Mouse (Mus musculus) liver, postnatal 0 days (tissue): ENCODE results near the gene Dcst2. TPM values are rescaled to one million over a fixed set of nuclear protein-coding genes. Genes with fewer than 3 reads are reported as not detected.
A peak's percentile ranks its signal among the peaks of the same experiment; 100 is the strongest.

Experiments
- ATAC-seq: fragments of 200-750 bp; cut with Nextera tagmentation; 2 replicates; pipeline ENCODE4 v1.8.0; 2017; ENCODE audit warnings: mild to moderate bottlenecking, moderate library complexity
- DNase-seq: peaks from one replicate; pipeline ENCODE4 v3.0.0-alpha.2; 2016
- H3K27ac ChIP-seq: fragments of 300-500 bp; sonication (generic); 2 replicates; pipeline ENCODE4 v1.5.1; 2014; ENCODE audit warnings: antibody characterized with exemption, moderate library complexity, mild to moderate bottlenecking, low read depth
- H3K27me3 ChIP-seq: fragments of 300-500 bp; sonication (generic); 2 replicates; pipeline ENCODE4 v1.6.1; 2014; ENCODE audit warnings: low read length, control low read depth, mixed read lengths; ENCODE audit not compliant: insufficient read depth
- H3K36me3 ChIP-seq: fragments of 300-500 bp; sonication (generic); replicated peaks from 2 replicates; pipeline ENCODE4 v1.6.1; 2014; ENCODE audit warnings: mild to moderate bottlenecking, control low read depth, low read length, moderate library complexity, mixed read lengths; ENCODE audit not compliant: insufficient read depth
- H3K4me1 ChIP-seq: fragments of 300-500 bp; sonication (generic); 2 replicates; pipeline ENCODE4 v1.6.1; 2014; ENCODE audit warnings: antibody characterized with exemption, mild to moderate bottlenecking, control low read depth; ENCODE audit not compliant: insufficient read depth
- H3K4me2 ChIP-seq: fragments of 300-500 bp; sonication (generic); 2 replicates; pipeline ENCODE4 v1.6.1; 2014; ENCODE audit warnings: low read depth, mild to moderate bottlenecking, low read length, moderate library complexity, mixed read lengths
- H3K4me3 ChIP-seq: fragments of 300-500 bp; sonication (generic); 2 replicates; pipeline ENCODE4 v1.5.1; 2014; ENCODE audit warnings: low read depth, low read length
- H3K9ac ChIP-seq: fragments of 300-500 bp; sonication (generic); replicated peaks from 2 replicates; pipeline ENCODE4 v1.6.1; 2014; ENCODE audit warnings: mild to moderate bottlenecking, moderate library complexity
- H3K9me3 ChIP-seq: fragments of 300-500 bp; sonication (generic); 2 replicates; pipeline ENCODE4 v1.6.1; 2016; ENCODE audit warnings: mild to moderate bottlenecking, control low read depth, low read length, mixed read lengths
- CTCF ChIP-seq: sonication (generic); IDR thresholded peaks from 2 replicates; pipeline ENCODE4 v1.5.1; 2016; ENCODE audit warnings: antibody characterized with exemption, low read depth
- EP300 ChIP-seq: IDR thresholded peaks from 2 replicates; pipeline ENCODE4 v1.6.1; 2016; ENCODE audit warnings: antibody characterized with exemption, low read depth, mild to moderate bottlenecking
- WGBS: fragments of 180-500 bp; shearing (Covaris S2); extraction: QIAGEN DNeasy Blood & Tissue Kit; methylation state at CpG from one replicate; pipeline ENCODE4 v1.1.7; 2014; ENCODE audit not compliant: insufficient replicate concordance; 5-methylcytosine and 5-hydroxymethylcytosine counted together
- polyA plus RNA-seq: library from polyadenylated mRNA; unstranded; fragments of >200 nt; fragmentation: Nextera tagmentation; extraction: Ambion mirVana; gene quantifications from 2 replicates; pipeline ENCODE4 v1.2.1, GENCODE M21; 2015

Gene Dcst2
- polyA plus RNA-seq, 1 experiment from 2014 or later = 0.05 TPM

GRCm38 (mm10) chr3:89321183-89322130 is 40.3 kb upstream of the Dcst2 start:
- ATAC-seq = peak; percentile 26; the same call in 1 of the 2 replicates
- no peaks in the 10 kb centered on the region for H3K9me3 ChIP-seq
- TF ChIP-seq CTCF (no peak), EP300 (no peak)
- peaks cover 77% of the 10 kb centered on the region for H3K27me3 ChIP-seq
- no peak overlapping the region for H3K27ac ChIP-seq
- H3K4me3 ChIP-seq = peak overlapping the region; percentile 19
- H3K36me3 ChIP-seq = no peaks in the 10 kb centered on the region
- peak overlapping the region; percentile 79 for H3K4me2 ChIP-seq
- H3K9ac ChIP-seq = no peak overlapping the region
- no peak for DNase-seq
- peaks cover 28% of the 10 kb centered on the region for H3K4me1 ChIP-seq
- 1% methylated on average over 53 of the region's 66 CpGs for WGBS

- 4% methylated on average over 14 of the region's 14 CpGs for WGBS
- Histone ChIP-seq H3K9me3 (no peaks in the 10 kb centered on the region), H3K27me3 (peaks cover 76% of the 10 kb centered on the region), H3K4me2 (peak overlapping the region; percentile 79), H3K36me3 (no peaks in the 10 kb centered on the region), H3K4me3 (peak overlapping the region; percentile 52), H3K4me1 (peaks cover 28% of the 10 kb centered on the region), H3K27ac (no peak overlapping the region), H3K9ac (peak overlapping the region; percentile 48; the same call in 1 of the 2 replicates)
- DNase-seq (no peak), ATAC-seq (no peak)
- TF ChIP-seq CTCF (no peak), EP300 (no peak)
Measured at GRCm38 (mm10) chr3:89322131-89322500, 39.7 kb upstream of the Dcst2 start.

GRCm38 (mm10) chr3:89322514-89323165 is 39.1 kb upstream of the Dcst2 start, which contains the start of gene Efna3:
Gene Efna3 (minus strand): TSS chr3:89322965.
- peak within 1 kb of the TSS; percentile 48; the same call in 1 of the 2 replicates for H3K9ac ChIP-seq
- H3K36me3 ChIP-seq = no peaks in the 10 kb centered on the region
- H3K9me3 ChIP-seq = no peaks in the 10 kb centered on the region
- H3K4me2 ChIP-seq = peak within 1 kb of the TSS; percentile 79
- ATAC-seq (no peak), DNase-seq (peak; percentile 62)
- peak within 1 kb of the TSS; percentile 52 for H3K4me3 ChIP-seq
- 2% methylated on average over 43 of the region's 53 CpGs for WGBS
- peaks cover 28% of the 10 kb centered on the region for H3K4me1 ChIP-seq
- peaks cover 76% of the 10 kb centered on the region for H3K27me3 ChIP-seq
- TF ChIP-seq CTCF = no peak
- TF ChIP-seq EP300 = no peak
- H3K27ac ChIP-seq = no peak within 1 kb of the TSS

- Histone ChIP-seq H3K27ac (no peak overlapping the region), H3K36me3 (no peaks in the 10 kb centered on the region), H3K4me2 (no peak overlapping the region), H3K9me3 (no peaks in the 10 kb centered on the region), H3K27me3 (peaks cover 57% of the 10 kb centered on the region), H3K4me1 (peaks cover 18% of the 10 kb centered on the region), H3K9ac (no peak overlapping the region), H3K4me3 (no peak overlapping the region)
- TF ChIP-seq CTCF (no peak), EP300 (no peak)
- WGBS = 69% methylated on average over 8 of the region's 8 CpGs
- DNase-seq (no peak), ATAC-seq (no peak)
Measured at GRCm38 (mm10) chr3:89325882-89326281, 35.9 kb upstream of the Dcst2 start.

GRCm38 (mm10) chr3:89327371-89327870 is 34.4 kb upstream of the Dcst2 start:
- no peak for DNase-seq
- Histone ChIP-seq H3K27ac (no peak overlapping the region), H3K4me1 (peaks cover 3% of the 10 kb centered on the region), H3K9me3 (no peaks in the 10 kb centered on the region), H3K9ac (no peak overlapping the region), H3K4me3 (no peak overlapping the region), H3K4me2 (no peak overlapping the region), H3K36me3 (no peaks in the 10 kb centered on the region), H3K27me3 (peaks cover 41% of the 10 kb centered on the region)
- no peak for ATAC-seq
- no peak for TF ChIP-seq CTCF
- TF ChIP-seq EP300 = no peak
- 63% methylated on average over 9 of the region's 9 CpGs for WGBS

- no peak for DNase-seq
- TF ChIP-seq EP300 (no peak), CTCF (no peak)
- H3K27ac ChIP-seq = no peak overlapping the region
- H3K36me3 ChIP-seq = no peaks in the 10 kb centered on the region
- H3K4me2 ChIP-seq = no peak overlapping the region
- peaks cover 29% of the 10 kb centered on the region for H3K27me3 ChIP-seq
- no peak overlapping the region for H3K4me3 ChIP-seq
- ATAC-seq = no peak
- WGBS = 38% methylated on average over 4 of the region's 4 CpGs
- H3K4me1 ChIP-seq = no peaks in the 10 kb centered on the region
- H3K9me3 ChIP-seq = no peaks in the 10 kb centered on the region
- no peak overlapping the region for H3K9ac ChIP-seq
Measured at GRCm38 (mm10) chr3:89328623-89329022, 33.2 kb upstream of the Dcst2 start.
